Mouse (Mus musculus): ENCODE results near the gene Syne2. TPM values are rescaled to one million over a fixed set of nuclear protein-coding genes. Genes with fewer than 3 reads are reported as not detected.

Syne2 gene
- polyA plus RNA-seq, 1 experiment from 2014 or later, result 50.8 TPM

DNA sequence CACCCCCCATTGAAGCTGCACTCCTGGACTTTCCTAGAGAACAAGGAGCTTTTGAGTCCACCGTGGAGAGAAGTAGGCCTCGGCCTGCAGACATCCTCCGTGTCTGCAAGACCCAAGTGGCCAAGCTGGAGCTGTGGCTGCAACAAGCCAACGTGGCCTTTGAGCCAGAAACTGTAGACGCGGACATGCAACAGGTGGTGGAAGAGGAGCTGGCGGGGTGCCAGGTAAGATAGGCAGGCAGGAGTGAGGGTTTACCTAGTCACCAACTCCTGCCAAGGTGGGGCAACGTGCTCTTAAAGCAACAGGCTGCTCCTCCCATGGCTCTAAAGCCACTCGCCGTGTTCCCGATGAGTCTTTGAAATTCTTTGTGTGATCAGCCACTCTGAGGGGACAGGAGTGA lies 197.6 kb downstream of the Syne2 start:
- Histone ChIP-seq H3K9me3 (ENCODE audit: control insufficient read depth, low read length) (no peaks in the 10 kb centered on the region), H3K27me3 (ENCODE audit: control insufficient read depth, insufficient read depth, low read depth, low read length) (no peaks in the 10 kb centered on the region), H3K9ac (ENCODE audit: low read length) (0 out of 2 replicates have a peak overlapping the region, but pooled peaks have one; percentile 1), H3K36me3 (ENCODE audit: control insufficient read depth, insufficient read depth, low read length) (peaks cover 4% of the 10 kb centered on the region; the same call in 1 of the 2 replicates), H3K27ac (ENCODE audit: low read length) (peak overlapping the region; percentile 90), H3K4me1 (replicated peaks; ENCODE audit: control insufficient read depth, insufficient read depth, low read length) (peaks cover 3% of the 10 kb centered on the region), H3K4me2 (ENCODE audit: low read depth, low read length) (peak overlapping the region; percentile 18), H3K4me3 (ENCODE audit: low read length) (peak overlapping the region; percentile 16; the same call in 1 of the 2 replicates)
- WGBS, result 47% methylated on average over 11 of the region's 11 CpGs
- peak; percentile 61 for ATAC-seq (ENCODE audit: low read depth)

DNA sequence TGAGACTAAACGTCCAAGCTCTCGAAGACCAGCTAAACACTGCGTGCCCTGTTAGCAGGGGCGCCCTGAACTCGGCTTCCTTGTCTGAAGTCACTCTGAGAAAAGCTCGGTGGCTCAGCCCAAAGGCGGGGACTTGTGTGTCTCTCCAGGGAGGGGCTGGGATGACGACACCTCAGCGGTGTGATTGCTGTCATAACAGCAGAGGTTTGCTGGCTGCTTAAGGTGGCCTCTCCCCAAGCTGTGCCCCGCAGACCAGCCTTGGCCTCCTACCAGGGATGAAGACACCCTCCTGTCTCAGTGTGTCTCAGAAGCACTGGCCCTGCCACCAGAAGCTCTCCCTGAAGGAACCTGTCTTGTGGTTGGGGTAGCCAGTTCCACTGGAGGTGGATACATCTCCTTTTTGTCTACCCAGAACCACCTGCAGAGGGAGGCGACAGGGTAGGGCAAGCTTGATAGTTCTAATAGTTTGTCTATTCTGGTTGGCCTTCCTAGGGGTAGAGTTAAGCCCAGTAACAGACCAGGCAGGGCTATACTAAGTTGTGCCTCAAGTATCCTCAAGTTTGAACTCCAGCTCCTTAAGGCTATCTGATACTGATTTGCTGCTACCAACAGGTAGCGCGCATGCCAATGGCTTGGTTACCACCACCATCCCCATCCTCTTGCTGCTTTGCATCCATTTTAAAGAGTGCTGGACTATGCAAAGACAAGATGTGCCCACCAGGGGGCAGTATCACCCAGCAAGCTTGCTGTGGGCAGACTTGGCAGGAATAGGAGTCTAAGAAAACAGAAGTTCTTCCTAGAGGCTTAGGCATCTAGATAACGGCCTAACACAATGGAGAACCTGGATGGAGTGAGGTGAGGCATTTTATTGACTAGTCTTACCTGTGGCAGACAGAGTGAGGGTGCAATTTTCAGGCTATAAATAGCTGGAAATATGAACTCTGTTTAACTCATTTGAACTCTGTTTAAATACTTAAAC lies 198.5 kb downstream of the Syne2 start:
- Histone ChIP-seq H3K4me1 (replicated peaks; ENCODE audit: control insufficient read depth, insufficient read depth, low read length) (peaks cover 3% of the 10 kb centered on the region), H3K4me3 (ENCODE audit: low read length) (no peak overlapping the region), H3K4me2 (ENCODE audit: low read depth, low read length) (no peak overlapping the region), H3K9ac (ENCODE audit: low read length) (no peak overlapping the region; the same call in 1 of the 2 replicates), H3K36me3 (ENCODE audit: control insufficient read depth, insufficient read depth, low read length) (peaks cover 4% of the 10 kb centered on the region; the same call in 1 of the 2 replicates), H3K9me3 (ENCODE audit: control insufficient read depth, low read length) (no peaks in the 10 kb centered on the region), H3K27ac (ENCODE audit: low read length) (peak overlapping the region; percentile 90), H3K27me3 (ENCODE audit: control insufficient read depth, insufficient read depth, low read depth, low read length) (no peaks in the 10 kb centered on the region)
- 77% methylated on average over 14 of the region's 14 CpGs for WGBS
- ATAC-seq (ENCODE audit: low read depth), result peak; percentile 43

DNA sequence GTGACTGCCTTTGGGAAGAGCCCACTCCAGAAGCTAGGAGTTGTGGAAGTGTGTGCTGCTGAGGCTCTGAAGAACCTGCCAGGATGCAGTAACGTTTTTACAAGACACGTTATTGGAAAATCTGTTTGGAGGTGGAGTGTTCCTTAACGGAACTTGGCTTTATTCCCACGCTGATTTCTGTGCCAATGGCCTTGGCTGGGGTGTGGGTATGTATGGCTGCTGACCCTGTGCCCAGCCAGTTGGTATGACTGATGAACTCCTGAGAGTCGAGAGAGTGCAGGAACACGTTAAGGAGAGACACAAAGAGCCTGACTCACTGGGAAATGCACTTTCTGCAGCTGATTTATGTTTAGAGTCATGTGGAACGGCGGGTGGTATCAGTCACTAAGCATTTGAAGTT lies 200.7 kb downstream of the Syne2 start:
- H3K9me3 ChIP-seq (ENCODE audit: control insufficient read depth, low read length), result no peaks in the 10 kb centered on the region
- H3K36me3 ChIP-seq (ENCODE audit: control insufficient read depth, insufficient read depth, low read length), result peaks cover 7% of the 10 kb centered on the region; the same call in 1 of the 2 replicates
- H3K9ac ChIP-seq (ENCODE audit: low read length), result no peak overlapping the region
- no peak overlapping the region for H3K27ac ChIP-seq (ENCODE audit: low read length)
- H3K4me3 ChIP-seq (ENCODE audit: low read length), result no peak overlapping the region
- H3K4me1 ChIP-seq (replicated peaks; ENCODE audit: control insufficient read depth, insufficient read depth, low read length), result no peaks in the 10 kb centered on the region; the same call in none of the 2 replicates
- no peaks in the 10 kb centered on the region for H3K27me3 ChIP-seq (ENCODE audit: control insufficient read depth, insufficient read depth, low read depth, low read length)
- WGBS, result 50% methylated on average over 8 of the region's 8 CpGs
- no peak overlapping the region for H3K4me2 ChIP-seq (ENCODE audit: low read depth, low read length)
- ATAC-seq (ENCODE audit: low read depth), result no peak

DNA sequence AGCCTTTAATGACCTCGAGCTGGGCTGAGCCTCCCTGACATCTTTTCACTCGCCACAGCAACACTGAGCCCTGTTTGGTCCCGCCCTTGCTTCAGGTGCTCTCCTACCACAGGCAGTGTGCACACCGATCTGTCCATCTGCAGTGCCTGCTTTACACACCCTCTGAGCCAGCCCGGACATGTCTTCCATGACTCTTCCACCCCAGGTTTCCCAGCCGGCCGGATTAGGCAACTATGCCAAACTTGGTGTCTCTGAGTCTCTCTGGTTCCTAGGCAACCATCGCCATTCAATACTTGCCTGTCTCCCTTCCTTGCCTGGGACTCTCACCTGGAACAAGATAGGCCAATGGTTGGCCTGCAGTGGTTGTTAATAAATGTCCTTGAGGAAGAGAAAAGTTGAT lies 224.4 kb downstream of the Syne2 start:
- no peaks in the 10 kb centered on the region for H3K4me1 ChIP-seq (replicated peaks; ENCODE audit: control insufficient read depth, insufficient read depth, low read length)
- no peak overlapping the region for H3K4me2 ChIP-seq (ENCODE audit: low read depth, low read length)
- H3K36me3 ChIP-seq (ENCODE audit: control insufficient read depth, insufficient read depth, low read length), result peaks cover 28% of the 10 kb centered on the region
- H3K9ac ChIP-seq (ENCODE audit: low read length), result no peak overlapping the region
- H3K9me3 ChIP-seq (ENCODE audit: control insufficient read depth, low read length), result no peaks in the 10 kb centered on the region
- H3K27ac ChIP-seq (ENCODE audit: low read length), result no peak overlapping the region
- 84% methylated on average over 8 of the region's 8 CpGs for WGBS
- ATAC-seq (ENCODE audit: low read depth), result no peak
- H3K27me3 ChIP-seq (ENCODE audit: control insufficient read depth, insufficient read depth, low read depth, low read length), result no peaks in the 10 kb centered on the region
- no peak overlapping the region for H3K4me3 ChIP-seq (ENCODE audit: low read length)

DNA sequence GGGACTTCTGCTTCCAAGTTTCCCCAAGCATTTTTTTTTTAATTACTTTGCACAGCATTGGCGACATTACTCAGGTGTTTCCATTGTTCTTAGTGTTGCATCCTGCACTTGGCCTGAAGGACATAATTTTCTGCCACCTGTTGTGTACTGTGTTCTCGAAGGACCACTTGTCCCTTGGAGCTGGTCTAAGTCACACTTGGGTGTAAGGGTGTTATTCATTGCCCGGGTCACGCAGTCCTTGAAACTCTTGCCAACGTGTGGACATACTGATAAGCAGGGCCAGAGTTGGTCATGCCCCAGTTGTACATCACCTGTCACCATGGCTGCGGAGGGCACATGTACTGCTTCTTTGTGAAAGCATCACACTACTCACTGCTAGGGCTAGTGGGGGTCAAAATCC lies 228.6 kb downstream of the Syne2 start:
- Histone ChIP-seq H3K4me2 (ENCODE audit: low read depth, low read length) (no peak overlapping the region), H3K36me3 (ENCODE audit: control insufficient read depth, insufficient read depth, low read length) (peaks cover 17% of the 10 kb centered on the region), H3K4me3 (ENCODE audit: low read length) (no peak overlapping the region), H3K27ac (ENCODE audit: low read length) (no peak overlapping the region), H3K9ac (ENCODE audit: low read length) (no peak overlapping the region), H3K4me1 (replicated peaks; ENCODE audit: control insufficient read depth, insufficient read depth, low read length) (no peaks in the 10 kb centered on the region), H3K9me3 (ENCODE audit: control insufficient read depth, low read length) (no peaks in the 10 kb centered on the region), H3K27me3 (ENCODE audit: control insufficient read depth, insufficient read depth, low read depth, low read length) (no peaks in the 10 kb centered on the region)
- ATAC-seq (ENCODE audit: low read depth), result no peak
- WGBS, result 56% methylated on average over 6 of the region's 6 CpGs

DNA sequence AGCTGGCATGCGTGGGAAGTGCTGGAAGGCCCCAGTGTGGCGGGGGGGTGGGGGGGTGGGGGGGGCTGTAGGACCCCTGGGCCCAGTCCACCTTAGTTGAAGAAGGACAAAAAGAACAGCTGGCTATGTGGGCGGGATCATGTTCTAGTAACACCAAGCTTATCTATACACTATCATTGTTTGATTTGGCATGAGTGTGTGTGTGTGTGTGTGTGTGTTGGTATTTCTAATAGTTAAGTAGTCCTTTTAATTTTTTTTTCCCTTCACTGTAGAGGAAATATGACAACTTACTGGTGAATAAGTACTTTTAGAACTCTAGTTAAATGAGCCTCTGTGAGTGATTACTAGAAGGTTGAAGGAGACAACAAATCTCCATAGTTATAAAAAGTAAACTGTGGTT lies 230.0 kb downstream of the Syne2 start:
- ATAC-seq (ENCODE audit: low read depth), result no peak
- 42% methylated on average over 3 of the region's 3 CpGs for WGBS
- no peaks in the 10 kb centered on the region for H3K4me1 ChIP-seq (replicated peaks; ENCODE audit: control insufficient read depth, insufficient read depth, low read length)
- no peak overlapping the region for H3K9ac ChIP-seq (ENCODE audit: low read length)
- H3K27ac ChIP-seq (ENCODE audit: low read length), result no peak overlapping the region
- peaks cover 15% of the 10 kb centered on the region for H3K36me3 ChIP-seq (ENCODE audit: control insufficient read depth, insufficient read depth, low read length)
- H3K4me2 ChIP-seq (ENCODE audit: low read depth, low read length), result no peak overlapping the region
- no peaks in the 10 kb centered on the region for H3K27me3 ChIP-seq (ENCODE audit: control insufficient read depth, insufficient read depth, low read depth, low read length)
- H3K4me3 ChIP-seq (ENCODE audit: low read length), result no peak overlapping the region
- no peaks in the 10 kb centered on the region for H3K9me3 ChIP-seq (ENCODE audit: control insufficient read depth, low read length)

DNA sequence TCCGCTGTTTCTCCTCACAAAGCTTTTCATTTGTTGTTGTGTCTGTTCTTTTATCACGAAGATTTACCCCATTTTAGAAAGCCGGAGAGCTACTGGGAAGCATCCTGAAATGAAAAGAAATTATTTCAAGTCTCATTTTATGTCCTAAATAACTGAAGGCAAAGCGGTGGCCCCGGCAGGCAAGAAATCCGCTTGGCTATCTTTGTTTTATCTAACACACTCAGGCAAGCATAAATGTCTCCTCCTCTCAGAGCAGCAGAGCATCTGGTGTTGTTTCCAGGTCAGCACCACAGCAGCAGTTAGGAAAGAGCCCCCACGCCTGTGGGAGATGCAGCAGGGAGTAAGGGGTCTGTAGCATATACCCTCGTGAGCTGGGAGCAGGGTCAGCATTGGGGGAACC lies 230.7 kb downstream of the Syne2 start:
- Histone ChIP-seq H3K9ac (ENCODE audit: low read length) (no peak overlapping the region), H3K4me2 (ENCODE audit: low read depth, low read length) (no peak overlapping the region), H3K9me3 (ENCODE audit: control insufficient read depth, low read length) (no peaks in the 10 kb centered on the region), H3K4me1 (replicated peaks; ENCODE audit: control insufficient read depth, insufficient read depth, low read length) (no peaks in the 10 kb centered on the region), H3K4me3 (ENCODE audit: low read length) (no peak overlapping the region), H3K27me3 (ENCODE audit: control insufficient read depth, insufficient read depth, low read depth, low read length) (no peaks in the 10 kb centered on the region), H3K27ac (ENCODE audit: low read length) (no peak overlapping the region), H3K36me3 (ENCODE audit: control insufficient read depth, insufficient read depth, low read length) (peaks cover 11% of the 10 kb centered on the region)
- no peak for ATAC-seq (ENCODE audit: low read depth)
- 76% methylated on average over 8 of the region's 8 CpGs for WGBS

DNA sequence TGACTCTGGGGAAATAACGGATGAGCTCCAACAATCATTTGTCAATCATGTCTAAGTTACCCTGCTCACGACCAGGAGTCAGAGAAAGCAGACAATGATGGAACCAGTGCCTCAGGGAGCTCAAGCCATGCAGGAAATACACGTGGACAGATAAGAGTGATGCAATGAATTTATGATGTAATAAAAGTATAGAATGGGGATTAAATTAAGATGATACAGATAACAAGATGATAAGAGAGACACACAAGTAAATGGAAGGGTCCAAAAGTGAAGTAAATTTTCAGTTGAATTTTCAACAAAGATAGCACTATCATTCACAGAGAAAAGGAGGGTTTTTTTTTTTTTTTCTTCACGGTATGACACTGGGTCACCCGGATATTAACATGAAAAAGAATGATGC lies 231.4 kb downstream of the Syne2 start:
- WGBS, result 47% methylated on average over 5 of the region's 5 CpGs
- H3K4me3 ChIP-seq (ENCODE audit: low read length), result no peak overlapping the region
- no peak for ATAC-seq (ENCODE audit: low read depth)

DNA sequence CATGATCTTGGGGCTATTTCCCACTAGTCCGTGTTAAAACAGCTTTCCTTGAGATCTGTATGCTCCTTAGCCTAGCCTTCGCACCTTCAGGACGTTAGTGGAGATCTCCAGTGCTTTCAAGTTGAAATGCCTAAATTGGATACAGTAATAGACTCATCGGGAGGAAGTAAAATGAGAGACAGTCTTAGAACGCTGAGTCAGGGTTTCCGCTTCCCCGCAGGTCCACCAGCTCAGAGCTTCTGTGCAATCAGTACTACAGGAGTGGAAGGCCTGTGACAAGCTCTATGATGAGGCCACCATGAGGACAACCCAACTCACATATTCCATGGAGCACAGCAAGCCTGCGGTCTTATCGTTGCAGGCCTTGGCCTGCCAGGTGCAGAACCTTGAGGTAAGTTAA lies 233.9 kb downstream of the Syne2 start:
- peaks cover 14% of the 10 kb centered on the region for H3K36me3 ChIP-seq (ENCODE audit: control insufficient read depth, insufficient read depth, low read length)
- H3K9me3 ChIP-seq (ENCODE audit: control insufficient read depth, low read length), result no peaks in the 10 kb centered on the region
- H3K4me3 ChIP-seq (ENCODE audit: low read length), result no peak overlapping the region
- WGBS, result 91% methylated on average over 9 of the region's 9 CpGs
- no peak overlapping the region for H3K27ac ChIP-seq (ENCODE audit: low read length)
- H3K9ac ChIP-seq (ENCODE audit: low read length), result no peak overlapping the region
- no peaks in the 10 kb centered on the region for H3K4me1 ChIP-seq (replicated peaks; ENCODE audit: control insufficient read depth, insufficient read depth, low read length)
- H3K27me3 ChIP-seq (ENCODE audit: control insufficient read depth, insufficient read depth, low read depth, low read length), result no peaks in the 10 kb centered on the region
- H3K4me2 ChIP-seq (ENCODE audit: low read depth, low read length), result no peak overlapping the region
- no peak for ATAC-seq (ENCODE audit: low read depth)

More for the DNA sequence above, 231.4 kb downstream of the Syne2 start:
- Histone ChIP-seq H3K27me3 (ENCODE audit: control insufficient read depth, insufficient read depth, low read depth, low read length) (no peaks in the 10 kb centered on the region), H3K4me2 (ENCODE audit: low read depth, low read length) (no peak overlapping the region), H3K9me3 (ENCODE audit: control insufficient read depth, low read length) (no peaks in the 10 kb centered on the region), H3K36me3 (ENCODE audit: control insufficient read depth, insufficient read depth, low read length) (peaks cover 8% of the 10 kb centered on the region), H3K27ac (ENCODE audit: low read length) (no peak overlapping the region), H3K4me1 (replicated peaks; ENCODE audit: control insufficient read depth, insufficient read depth, low read length) (no peaks in the 10 kb centered on the region), H3K9ac (ENCODE audit: low read length) (no peak overlapping the region)
